In genomic region chr4:141252641-141253040, GRCm38 (mm10) we compare ENCODE assay signal across 20 mouse cellular contexts. TPM values are rescaled to one million over a fixed set of nuclear protein-coding genes. Genes with fewer than 3 reads are reported as not detected.
DNase-seq lines count a peak whose midpoint lies in the region; ATAC-seq and TF ChIP-seq lines count a peak whose summit lies in the region.
"Had no signal": no experiment of that assay in that cellular context is flagged by ENCODE, and none has a peak within 500 bp of the region (broad histone marks: within the 10 kb centered on the region; RNA-seq: fewer than 3 reads in every experiment).

No protein-coding gene starts in this region.

- H3K4me1 ChIP-seq in heart, postnatal 0 days (ENCODE audit: control insufficient read depth, insufficient read depth): no peaks in the 10 kb centered on the region
- H3K4me1 ChIP-seq in lung, embryonic 14.5 days (ENCODE audit: insufficient read depth): peaks cover 3% of the 10 kb centered on the region; the same call in 1 of the 2 replicates

- no peak overlapping the region for H3K4me3 ChIP-seq in heart, postnatal 0 days (ENCODE audit: low read depth, low read length)
- H3K4me3 ChIP-seq in lung, embryonic 14.5 days (ENCODE audit: low read depth, low read length): no peak overlapping the region
- H3K4me3 ChIP-seq: embryonic facial prominence, embryonic 12.5 days; hindbrain, embryonic 10.5 days; limb, embryonic 13.5 days; liver, embryonic 13.5 days; lung, embryonic 15.5 days; midbrain, embryonic 12.5 days had no signal

- H3K36me3 ChIP-seq in heart, postnatal 0 days (replicated peaks; ENCODE audit: control insufficient read depth, insufficient read depth, low read length): no peaks in the 10 kb centered on the region
- H3K36me3 ChIP-seq in lung, embryonic 14.5 days (ENCODE audit: insufficient read depth): peaks cover 28% of the 10 kb centered on the region; the same call in 1 of the 2 replicates
- H3K36me3 ChIP-seq: liver, embryonic 13.5 days; midbrain, embryonic 12.5 days had no signal

- peak; percentile 17; the same call in 1 of the 2 replicates for TF ChIP-seq CTCF in heart, postnatal 0 days (IDR thresholded peaks at IDR 0.05; ENCODE audit: low read depth)
- TF ChIP-seq CTCF in lung, embryonic 14.5 days (IDR thresholded peaks at IDR 0.05; ENCODE audit: low read depth): peak; percentile 28

- no peaks in the 10 kb centered on the region for H3K9me3 ChIP-seq in heart, postnatal 0 days (replicated peaks; ENCODE audit: control insufficient read depth, low read length)
- H3K9me3 ChIP-seq in lung, embryonic 14.5 days (ENCODE audit: low read depth, low read length): no peaks in the 10 kb centered on the region
- H3K9me3 ChIP-seq: embryonic facial prominence, embryonic 12.5 days; hindbrain, embryonic 10.5 days; limb, embryonic 13.5 days; liver, embryonic 13.5 days; lung, embryonic 15.5 days; midbrain, embryonic 12.5 days had no signal

- TF ChIP-seq EP300 in heart, postnatal 0 days (IDR thresholded peaks at IDR 0.05; ENCODE audit: low read depth): no peak

- H3K4me2 ChIP-seq in heart, postnatal 0 days (ENCODE audit: low read depth, low read length): no peak overlapping the region
- H3K4me2 ChIP-seq in lung, embryonic 14.5 days: no peak overlapping the region
- H3K4me2 ChIP-seq: embryonic facial prominence, embryonic 12.5 days; limb, embryonic 13.5 days; liver, embryonic 13.5 days; lung, embryonic 15.5 days; midbrain, embryonic 12.5 days had no signal

- H3K9ac ChIP-seq in heart, postnatal 0 days (replicated peaks; ENCODE audit: low read depth, low read length): no peak overlapping the region
- no peak overlapping the region for H3K9ac ChIP-seq in lung, embryonic 14.5 days
- H3K9ac ChIP-seq: embryonic facial prominence, embryonic 12.5 days; forebrain, postnatal 0 days; limb, embryonic 13.5 days; liver, embryonic 13.5 days; lung, embryonic 15.5 days; midbrain, embryonic 12.5 days had no signal

- no peak overlapping the region for H3K27ac ChIP-seq in heart, postnatal 0 days (ENCODE audit: low read depth)
- H3K27ac ChIP-seq in lung, embryonic 14.5 days (ENCODE audit: low read depth): no peak overlapping the region
- H3K27ac ChIP-seq: embryonic facial prominence, embryonic 12.5 days; hindbrain, embryonic 10.5 days; hindbrain, postnatal 0 days; limb, embryonic 13.5 days; liver, embryonic 13.5 days; lung, embryonic 15.5 days; midbrain, embryonic 12.5 days had no signal

- no peak for ATAC-seq in heart, postnatal 0 days (ENCODE audit: insufficient read depth, low read depth)
- ATAC-seq in lung, embryonic 14.5 days (ENCODE audit: insufficient read depth): no peak
- ATAC-seq: forebrain, postnatal 0 days; hindbrain, postnatal 0 days had no signal

- no peak for DNase-seq in heart, postnatal 0 days (ENCODE audit: low spot score)
- no peak for DNase-seq in heart, postnatal 4 days
- DNase-seq in lung, embryonic 14.5 days: no peak
- no peak for DNase-seq in lung, postnatal 36 days
- peak; percentile 42 for DNase-seq in 416B (ENCODE audit: low read depth)
- peak; percentile 67 for DNase-seq in ZHBTc4 (ENCODE audit: low read depth, low spot score)
- no peak for DNase-seq in gastrocnemius, postnatal 25 days
- DNase-seq in cerebellum, adult 8-10 months: no peak
- DNase-seq: adrenal gland, postnatal 36 days; cerebellum, adult 11 months; cerebellum, postnatal 25 days; forebrain, postnatal 0 days; kidney, adult 18-20 months; liver, embryonic 13.5 days had no signal

- WGBS in heart, postnatal 0 days: 60% methylated on average over 2 of the region's 2 CpGs
- 66% methylated on average over 2 of the region's 2 CpGs for WGBS in lung, embryonic 14.5 days

- H3K27me3 ChIP-seq in heart, postnatal 0 days (ENCODE audit: control insufficient read depth, insufficient read depth, low read length): peaks cover 17% of the 10 kb centered on the region
- peaks cover 19% of the 10 kb centered on the region for H3K27me3 ChIP-seq in lung, embryonic 14.5 days (ENCODE audit: insufficient read depth, low read length)

RNA-seq across cellular contexts. Expression of gene Arhgef19, which starts 13.3 kb away (rescaled TPM):
- total RNA-seq in heart, postnatal 0 days (2014; rRNA removed; ENCODE audit: low replicate concordance): 0.66 and 2.5 TPM in 2 replicates
- polyA plus RNA-seq in heart, postnatal 0 days (2015; fragmentation: Nextera tagmentation; extraction: Ambion mirVana): 1.5 and 1.6 TPM in 2 replicates
- 1 to 10 TPM; 4.6 to 5.1 TPM for total RNA-seq in heart, postnatal 4 days (2021)
- polyA plus RNA-seq in lung, embryonic 14.5 days (2014; fragmentation: Nextera tagmentation; extraction: Ambion mirVana): 20.1 and 21.1 TPM in 2 replicates
- total RNA-seq in gastrocnemius, postnatal 25 days (2021): under 1 TPM; 0.74 to 0.83 TPM

RNA-seq across cellular contexts. Expression of gene Rsg1, which starts 38.9 kb away (rescaled TPM):
- 13.2 TPM in 1 of 2 replicates, not detected in the other for total RNA-seq in heart, postnatal 0 days (2014; rRNA removed; ENCODE audit: low replicate concordance)
- polyA plus RNA-seq in heart, postnatal 0 days (2015; fragmentation: Nextera tagmentation; extraction: Ambion mirVana): 1.3 and 1.6 TPM in 2 replicates
- total RNA-seq in heart, postnatal 4 days (2021): 1 to 10 TPM in 1 of 2 experiments, under 1 TPM in 1; 0.72 to 1.7 TPM
- 5.3 and 6.3 TPM in 2 replicates for polyA plus RNA-seq in lung, embryonic 14.5 days (2014; fragmentation: Nextera tagmentation; extraction: Ambion mirVana)
- under 1 TPM in 1 of 2 experiments, not detected in 1; 0.27 TPM for total RNA-seq in gastrocnemius, postnatal 25 days (2021)

RNA-seq across cellular contexts. Expression of gene Epha2, which starts 48.4 kb away (rescaled TPM):
- total RNA-seq in heart, postnatal 0 days (2014; rRNA removed; ENCODE audit: low replicate concordance): 10.1 and 11.7 TPM in 2 replicates
- polyA plus RNA-seq in heart, postnatal 0 days (2015; fragmentation: Nextera tagmentation; extraction: Ambion mirVana): 1.4 TPM in 2 replicates
- total RNA-seq in heart, postnatal 4 days (2021): 10 to 100 TPM; 10.1 to 10.9 TPM
- 6.9 and 7.6 TPM in 2 replicates for polyA plus RNA-seq in lung, embryonic 14.5 days (2014; fragmentation: Nextera tagmentation; extraction: Ambion mirVana)
- 1 to 10 TPM; 1.3 to 2.0 TPM for total RNA-seq in gastrocnemius, postnatal 25 days (2021)

Comparison
In these comparisons a context has a peak if more than half of its experiments do, and no peak if none do; other contexts are left out.
1. DNase-seq: peak in 416B (single experiment) and ZHBTc4 (single experiment); none in heart, postnatal 0 days (single experiment), heart, postnatal 4 days (single experiment), lung, embryonic 14.5 days (single experiment), lung, postnatal 36 days (single experiment), gastrocnemius, postnatal 25 days (single experiment) and cerebellum, adult 8-10 months (single experiment).